Mouse (Mus musculus): ENCODE data around the gene Trpc5. TPM values are rescaled to one million over a fixed set of nuclear protein-coding genes. Genes with fewer than 3 reads are reported as not detected.

Gene Trpc5
- total RNA-seq (2023) = not detected

GRCm38 (mm10) chrX:144688142-144688206, at the start of gene Trpc5:
TSS of gene Trpc5 (minus strand) at chrX:144688180.

GRCm38 (mm10) chrX:144688207-144689118, 483 bp upstream of the Trpc5 start, which contains the start of gene Rtl4:
TSS of gene Rtl4 (plus strand) at chrX:144688907.

DNA sequence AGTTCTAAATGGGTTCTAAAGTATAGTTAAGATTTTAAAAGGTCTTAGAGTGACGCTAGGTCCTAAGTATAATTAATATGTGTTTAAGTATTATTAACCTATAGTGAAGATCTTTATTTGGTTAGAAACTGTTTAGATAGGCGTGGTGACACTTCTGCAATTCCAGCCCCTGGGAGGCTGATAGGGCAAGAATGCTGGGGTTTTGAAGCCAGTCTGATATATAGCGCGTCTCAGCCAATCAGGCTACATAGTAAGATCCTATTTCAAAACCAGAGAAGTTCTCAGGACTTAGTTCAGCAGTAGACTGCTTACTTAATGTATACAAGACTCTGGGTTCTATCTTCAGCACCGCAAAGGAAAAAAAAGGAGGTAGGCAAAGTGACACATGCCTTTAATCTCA, 231.7 kb downstream of the Trpc5 start, which contains the start of gene Trpc5os:
TSS of gene Trpc5os (plus strand) at position 301 of the 400 bp plus-strand sequence.

Other genes with a start within 250 kb of the Trpc5 start
- gene Trpc5os, start 231.6 kb downstream of the Trpc5 start, total RNA-seq (2023) = not detected
- not detected for gene Rtl4, start 727 bp upstream of the Trpc5 start, total RNA-seq (2023)

Measured in B cell, adult 67 days (primary cell).